Comparison of ENCODE assay signal across 8 mouse cellular contexts in the genomic region with DNA sequence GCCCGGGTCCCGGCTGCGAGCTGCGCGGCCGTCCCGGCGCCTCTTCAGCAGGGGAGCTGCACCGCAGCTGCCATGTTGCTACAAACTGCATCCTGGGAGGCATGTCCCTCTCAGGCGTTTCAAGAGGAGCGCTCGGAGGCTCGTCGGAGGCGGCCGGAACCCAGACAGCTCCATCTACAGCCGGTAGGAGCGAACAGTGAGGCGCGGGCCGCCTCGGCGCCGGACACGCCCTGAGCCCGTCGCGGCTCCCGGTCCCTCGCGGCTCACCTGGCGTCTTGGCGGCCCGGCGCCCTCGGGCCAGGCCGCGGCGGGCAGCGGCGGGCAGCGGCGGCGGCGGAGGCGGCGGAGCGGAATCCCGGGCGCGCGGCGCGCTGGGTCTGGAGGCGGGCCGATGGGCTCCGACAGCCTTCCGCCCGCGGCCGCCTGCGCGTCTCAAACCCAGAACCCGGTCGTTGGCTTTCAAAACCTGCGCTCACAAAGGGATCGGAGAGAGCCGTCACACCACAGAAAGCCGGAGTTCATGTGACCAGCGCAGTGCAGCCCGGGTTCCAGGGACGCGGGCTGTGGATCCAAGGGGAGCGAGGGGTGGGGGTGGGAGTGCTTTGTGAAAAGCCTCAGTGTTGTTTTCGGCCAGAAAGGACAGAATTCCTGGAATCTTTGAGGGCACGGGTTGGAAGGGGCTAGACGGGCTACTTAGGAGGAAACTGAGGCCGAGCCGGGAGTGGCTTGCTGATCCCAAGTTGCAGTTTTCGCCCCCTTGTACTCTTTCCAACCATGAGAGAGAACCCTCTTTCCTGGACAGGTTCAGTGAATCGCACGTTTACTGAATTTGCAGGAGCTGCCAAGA. TPM values are rescaled to one million over a fixed set of nuclear protein-coding genes. Genes with fewer than 3 reads are reported as not detected.
DNase-seq lines count a peak whose midpoint lies in the region; ATAC-seq lines count a peak whose summit lies in the region.

A gene (minus strand): TSS at position 486 of the 847 bp plus-strand sequence.

- H3K4me1 ChIP-seq in heart, embryonic 10.5 days = peaks cover 7% of the 10 kb centered on the region
- H3K4me1 ChIP-seq in kidney, embryonic 15.5 days = peaks cover 29% of the 10 kb centered on the region
- peaks cover 8% of the 10 kb centered on the region for H3K4me1 ChIP-seq in liver, embryonic 11.5 days (replicated peaks; ENCODE audit: control insufficient read depth, insufficient read depth, low read length)
- peaks cover 6% of the 10 kb centered on the region; the same call in 1 of the 2 replicates for H3K4me1 ChIP-seq in stomach, embryonic 14.5 days (ENCODE audit: control insufficient read depth, insufficient read depth, low read length)

- H3K36me3 ChIP-seq in heart, embryonic 10.5 days = peaks cover 12% of the 10 kb centered on the region
- H3K36me3 ChIP-seq in kidney, embryonic 15.5 days = peaks cover 17% of the 10 kb centered on the region
- H3K36me3 ChIP-seq in liver, embryonic 11.5 days (ENCODE audit: control insufficient read depth, insufficient read depth, low read length) = peaks cover 7% of the 10 kb centered on the region
- peaks cover 9% of the 10 kb centered on the region for H3K36me3 ChIP-seq in stomach, embryonic 14.5 days (ENCODE audit: control insufficient read depth, insufficient read depth, low read length)

- 2% methylated on average over 82 of the region's 82 CpGs for WGBS in heart, embryonic 10.5 days
- under 1% methylated on average over 82 of the region's 82 CpGs for WGBS in kidney, embryonic 15.5 days
- WGBS in liver, embryonic 11.5 days = 1% methylated on average over 81 of the region's 82 CpGs
- WGBS in stomach, embryonic 14.5 days = under 1% methylated on average over 80 of the region's 82 CpGs

- H3K4me3 ChIP-seq in heart, embryonic 10.5 days = peak within 1 kb of the TSS; percentile 85
- H3K4me3 ChIP-seq in kidney, embryonic 15.5 days (replicated peaks) = peak within 1 kb of the TSS; percentile 69
- peak within 1 kb of the TSS; percentile 91 for H3K4me3 ChIP-seq in liver, embryonic 11.5 days (ENCODE audit: low read depth, low read length)
- H3K4me3 ChIP-seq in stomach, embryonic 14.5 days (ENCODE audit: low read depth, low read length) = peak within 1 kb of the TSS; percentile 83

- H3K9ac ChIP-seq in kidney, embryonic 15.5 days = peak within 1 kb of the TSS; percentile 85
- H3K9ac ChIP-seq in liver, embryonic 11.5 days (ENCODE audit: low read depth, low read length) = peak within 1 kb of the TSS; percentile 93
- H3K9ac ChIP-seq in stomach, embryonic 14.5 days (replicated peaks; ENCODE audit: low read depth, low read length) = peak within 1 kb of the TSS; percentile 77

- peak; percentile 82 for ATAC-seq in erythroblast, adult 5-6 weeks (replicated peaks; ENCODE audit: low FRiP score, poor library complexity, severe bottlenecking)
- ATAC-seq in kidney, embryonic 15.5 days (replicated peaks; ENCODE audit: low FRiP score) = peak; percentile 92
- ATAC-seq in liver, embryonic 11.5 days (replicated peaks; ENCODE audit: low FRiP score) = peak; percentile 78
- ATAC-seq in stomach, embryonic 14.5 days (ENCODE audit: insufficient number of reproducible peaks, insufficient read depth, low FRiP score, low read depth) = peak; percentile 92

- H3K27ac ChIP-seq in heart, embryonic 10.5 days = peak within 1 kb of the TSS; percentile 92
- H3K27ac ChIP-seq in kidney, embryonic 15.5 days = peak within 1 kb of the TSS; percentile 93
- peak within 1 kb of the TSS; percentile 85 for H3K27ac ChIP-seq in liver, embryonic 11.5 days (ENCODE audit: low read depth, low read length)
- H3K27ac ChIP-seq in stomach, embryonic 14.5 days (ENCODE audit: low read length) = peak within 1 kb of the TSS; percentile 85

- H3K27me3 ChIP-seq in heart, embryonic 10.5 days (ENCODE audit: insufficient read depth, poor library complexity, severe bottlenecking) = peaks cover 9% of the 10 kb centered on the region; the same call in 1 of the 2 replicates
- no peaks in the 10 kb centered on the region for H3K27me3 ChIP-seq in kidney, embryonic 15.5 days
- no peaks in the 10 kb centered on the region for H3K27me3 ChIP-seq in liver, embryonic 11.5 days (replicated peaks; ENCODE audit: control insufficient read depth, insufficient read depth, low read length)
- H3K27me3 ChIP-seq in stomach, embryonic 14.5 days (ENCODE audit: control insufficient read depth, insufficient read depth, low read length) = no peaks in the 10 kb centered on the region

- no peaks in the 10 kb centered on the region for H3K9me3 ChIP-seq in heart, embryonic 10.5 days
- H3K9me3 ChIP-seq in kidney, embryonic 15.5 days (replicated peaks) = no peaks in the 10 kb centered on the region
- H3K9me3 ChIP-seq in liver, embryonic 11.5 days (ENCODE audit: control insufficient read depth, low read length) = no peaks in the 10 kb centered on the region
- no peaks in the 10 kb centered on the region for H3K9me3 ChIP-seq in stomach, embryonic 14.5 days (ENCODE audit: control insufficient read depth, low read depth, low read length)

- peak within 1 kb of the TSS; percentile 91 for H3K4me2 ChIP-seq in kidney, embryonic 15.5 days
- peak within 1 kb of the TSS; percentile 84 for H3K4me2 ChIP-seq in liver, embryonic 11.5 days
- H3K4me2 ChIP-seq in stomach, embryonic 14.5 days (replicated peaks; ENCODE audit: low read depth, low read length) = peak within 1 kb of the TSS; percentile 79

- peak; percentile 88 for DNase-seq in B cell, adult 2 months
- peak; percentile 94 for DNase-seq in brain, adult 2 months (ENCODE audit: low read depth, low spot score)
- DNase-seq in heart, embryonic 10.5 days (ENCODE audit: low spot score) = peak; percentile 92
- DNase-seq in liver, embryonic 11.5 days (ENCODE audit: low spot score) = peak; percentile 82
- DNase-seq in naive thymus-derived CD4-positive, alpha-beta T cell, adult 2 months (ENCODE audit: low read depth) = peak; percentile 90

RNA-seq across cellular contexts. Expression of the gene that starts here (rescaled TPM):
- 1.5 and 1.7 TPM in 2 replicates for total RNA-seq in erythroblast, adult 5-6 weeks (2015; ENCODE audit: low replicate concordance)
- 1.5 and 5.0 TPM in 2 replicates for total RNA-seq in erythroblast, adult 5-6 weeks (2017; ENCODE audit: low replicate concordance)
- polyA plus RNA-seq in heart, embryonic 10.5 days (2016; fragmentation: Nextera tagmentation; extraction: Ambion mirVana) = 4.7 and 8.0 TPM in 2 replicates
- 8.9 and 9.8 TPM in 2 replicates for polyA plus RNA-seq in kidney, embryonic 15.5 days (2015; fragmentation: Nextera tagmentation; extraction: Ambion mirVana)
- 7.4 and 8.6 TPM in 2 replicates for polyA plus RNA-seq in liver, embryonic 11.5 days (2014; fragmentation: Nextera tagmentation; extraction: Ambion mirVana)
- polyA plus RNA-seq in stomach, embryonic 14.5 days (2014; fragmentation: Nextera tagmentation; extraction: Ambion mirVana) = 7.1 and 7.3 TPM in 2 replicates

Comparison
In these comparisons a context has a peak if more than half of its experiments do, and no peak if none do; other contexts are left out.
1. Peak in every context shown above with its lines: DNase-seq, ATAC-seq, H3K4me3 ChIP-seq and H3K27ac ChIP-seq.